Mouse (Mus musculus) neutrophil, adult 65 days (primary cell): ENCODE data around the gene Pgr. TPM values are rescaled to one million over a fixed set of nuclear protein-coding genes. Genes with fewer than 3 reads are reported as not detected.

Experiments
- total RNA-seq: library from RNA; stranded (reverse); gene quantifications from 2 replicates; pipeline ENCODE4 v1.2.4, GENCODE M21; 2023

Pgr gene
- not detected in 2 replicates for total RNA-seq

GRCm38 (mm10) chr9:8899616-8900202 is at the start of gene Pgr:
Gene Pgr (plus strand): TSS chr9:8899833.

GRCm38 (mm10) chr9:8971491-8971890 is 71.9 kb downstream of the Pgr start, which contains the start of gene Gm16485:
Gene Gm16485 (plus strand): TSS chr9:8971791.

Other genes starting within 250 kb of the Pgr start
- gene Gm16485, start 72.0 kb downstream of the Pgr start, total RNA-seq = not detected in 2 replicates